Mouse (Mus musculus): ENCODE measurements around the gene Olfr970.
"Not testable (repeated sequence)": the region's sequence is repeated elsewhere in the genome, so short reads cannot be mapped to it uniquely, and the experiment has no call there.

Olfr970 gene

DNA sequence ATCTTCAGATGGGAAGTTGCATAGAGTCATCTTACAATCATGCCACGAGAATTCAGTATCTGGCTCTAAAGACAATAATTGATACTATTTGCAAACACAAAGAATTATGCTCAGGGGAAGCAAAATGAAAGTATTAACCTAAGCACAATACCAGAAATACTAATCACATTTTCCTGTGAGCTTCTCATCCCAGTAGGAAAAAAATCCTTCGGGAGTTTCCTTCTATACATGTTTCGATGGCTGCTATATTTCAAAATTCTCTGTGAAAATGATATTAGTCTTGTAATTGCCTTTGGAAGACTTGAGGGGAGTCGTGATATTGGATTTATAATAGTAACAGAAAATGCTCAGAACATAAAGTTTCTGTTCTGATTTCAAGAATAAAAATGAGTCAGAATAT, at the start of gene Olfr970:
Gene Olfr970 (plus strand): TSS at position 301 of the 400 bp plus-strand sequence.
- DNase-seq = no peak

DNA sequence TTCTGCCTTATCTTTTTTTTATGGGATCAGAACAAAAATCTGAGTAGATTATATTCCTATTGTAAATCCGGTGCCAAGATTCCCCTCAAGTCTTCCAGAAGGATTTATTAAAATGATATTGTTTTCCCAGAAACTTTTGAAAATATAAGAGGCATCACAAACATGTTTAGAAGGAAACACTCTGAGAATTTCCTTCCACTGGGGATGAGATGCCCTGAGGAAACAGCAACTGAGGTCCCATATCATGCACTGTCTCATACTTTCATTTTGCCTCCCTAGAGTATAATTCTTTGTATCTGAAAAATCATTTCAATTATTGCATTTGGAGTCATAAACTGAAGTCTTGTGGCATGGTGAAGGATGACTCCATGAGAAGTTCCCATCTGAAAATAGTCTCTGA, 25.5 kb upstream of the Olfr970 start, which contains the start of gene Olfr968:
Gene Olfr968 (minus strand): TSS at position 101 of the 400 bp plus-strand sequence.
- no peak for DNase-seq

DNA sequence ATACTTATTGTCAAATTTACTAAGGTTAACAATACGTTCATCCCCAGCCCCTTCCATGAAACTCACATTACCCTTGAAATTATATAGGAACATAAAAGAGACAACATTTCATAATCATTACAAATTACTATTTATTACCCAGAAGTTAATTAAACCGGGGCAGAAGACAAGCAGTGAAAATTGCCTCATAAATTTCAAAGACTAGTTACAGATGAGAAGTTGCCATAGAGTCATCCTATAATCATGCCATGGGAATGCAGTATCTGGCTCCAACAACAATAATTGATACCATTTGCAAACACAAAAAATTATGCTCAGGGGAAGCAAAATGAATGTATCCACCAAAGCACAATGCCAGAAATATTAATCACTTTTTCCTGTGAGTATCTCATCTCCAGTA, 18.1 kb upstream of the Olfr970 start, which contains the start of gene Olfr969:
Gene Olfr969 (plus strand): TSS at position 388 of the 400 bp plus-strand sequence.
- no peak for DNase-seq

DNA sequence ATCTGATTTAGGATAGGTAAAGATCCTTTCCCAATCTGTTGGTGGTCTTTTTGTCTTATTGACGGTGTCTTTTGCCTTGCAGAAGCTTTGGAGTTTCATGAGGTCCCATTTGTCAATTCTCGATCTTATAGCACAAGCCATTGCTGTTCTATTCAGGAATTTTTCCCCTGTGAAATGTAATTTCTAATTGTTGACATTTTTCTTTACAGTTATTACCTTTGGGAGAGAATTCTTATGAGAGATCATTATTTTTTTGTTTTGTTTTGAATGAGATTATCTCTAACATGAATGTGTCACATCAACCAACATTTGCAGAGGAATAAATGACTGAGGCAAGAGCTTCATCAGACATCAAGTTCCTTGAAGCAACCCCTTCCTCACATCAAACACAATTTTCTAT, 27.9 kb downstream of the Olfr970 start, which contains the start of gene Olfr971:
Gene Olfr971 (plus strand): TSS at position 301 of the 400 bp plus-strand sequence.
- not testable (repeated sequence) for DNase-seq

DNA sequence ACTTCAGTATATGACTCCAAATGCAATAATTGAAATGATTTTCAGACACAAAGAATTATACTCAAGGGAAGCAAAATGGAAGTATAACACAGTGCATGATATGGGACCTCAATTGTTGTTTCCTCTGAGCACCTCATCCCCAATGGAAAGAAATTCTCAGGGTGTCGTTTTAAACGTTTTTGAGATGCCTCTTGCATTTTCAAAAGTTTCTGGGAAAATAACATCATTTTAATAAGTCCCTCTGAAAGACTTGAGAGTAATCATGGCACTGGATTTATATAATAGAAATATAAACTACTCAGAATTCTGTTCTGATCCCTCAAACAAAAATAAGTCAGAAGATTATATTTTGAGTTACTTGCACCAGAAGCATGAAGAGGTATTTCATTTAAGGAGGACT, 57.5 kb downstream of the Olfr970 start, which contains the start of gene Olfr972:
Gene Olfr972 (plus strand): TSS at position 301 of the 400 bp plus-strand sequence.
- DNase-seq = no peak
